Mouse (Mus musculus) megakaryocyte-erythroid progenitor cell, adult 5-6 weeks (primary cell): ENCODE data around the gene Zdhhc1. TPM values are rescaled to one million over a fixed set of nuclear protein-coding genes. Genes with fewer than 3 reads are reported as not detected.

Source experiments
- ATAC-seq: replicated peaks from 2 replicates; pipeline ENCODE4 v1.8.0; 2016; ENCODE audit warnings: mild to moderate bottlenecking, inconsistent platforms; ENCODE audit not compliant: severe bottlenecking, poor library complexity, low FRiP score, low TSS enrichment
- total RNA-seq, 2 experiments: library from RNA; stranded (forward) in 1 of 2; stranded (reverse) in 1 of 2; fragments of 200-1000, 215-1000 nt in 1 of 2; fragments of >200 nt in 1 of 2; fragmentation: Nextera tagmentation in 1 of 2; gene quantifications; 2 replicates each; pipeline ENCODE4 v1.2.3; 2014 to 2017

Zdhhc1 gene
- total RNA-seq, 2 experiments from 2014 or later, result 3.8 to 12.8 TPM

DNA sequence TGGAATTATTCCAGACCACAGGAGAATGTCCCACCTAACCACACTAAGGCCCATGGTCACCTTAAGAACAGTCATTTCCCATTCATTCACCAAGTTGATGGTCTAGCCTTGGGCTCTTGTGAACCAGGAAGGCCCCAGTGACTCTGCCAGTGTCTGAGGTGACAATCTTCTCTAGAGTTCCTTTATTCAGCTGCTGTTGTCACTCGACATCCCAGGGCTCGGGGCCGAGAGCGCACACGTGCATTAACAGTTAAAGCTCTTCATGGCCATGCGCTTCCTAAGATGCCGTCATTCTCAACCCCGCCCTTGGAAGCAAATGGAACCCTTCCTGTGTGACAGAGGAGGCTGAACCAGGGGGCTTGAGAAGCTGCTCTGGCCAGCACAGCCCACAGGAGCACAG, 14.6 kb downstream of the Zdhhc1 start:
- no peak for ATAC-seq

DNA sequence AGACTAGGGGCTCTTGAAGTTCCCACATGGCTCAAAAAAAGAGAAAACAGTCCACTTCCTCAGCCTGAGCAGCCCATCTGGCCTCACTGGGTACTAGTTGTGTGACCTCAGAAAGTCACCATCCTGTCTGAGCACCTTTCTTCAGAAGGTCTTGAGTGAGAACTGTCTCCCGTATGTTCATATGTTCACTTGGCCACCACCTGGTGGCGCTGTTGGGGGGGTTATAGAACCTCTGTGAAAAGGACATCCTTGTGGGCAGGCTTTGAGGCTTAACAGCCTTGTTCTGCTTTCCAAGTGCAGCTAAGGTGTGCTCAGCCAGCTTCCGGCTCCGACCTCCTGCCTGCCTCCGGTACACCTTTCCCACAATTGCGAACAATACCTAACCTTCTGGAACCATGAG, 15.2 kb downstream of the Zdhhc1 start:
- peak; percentile 64 for ATAC-seq

DNA sequence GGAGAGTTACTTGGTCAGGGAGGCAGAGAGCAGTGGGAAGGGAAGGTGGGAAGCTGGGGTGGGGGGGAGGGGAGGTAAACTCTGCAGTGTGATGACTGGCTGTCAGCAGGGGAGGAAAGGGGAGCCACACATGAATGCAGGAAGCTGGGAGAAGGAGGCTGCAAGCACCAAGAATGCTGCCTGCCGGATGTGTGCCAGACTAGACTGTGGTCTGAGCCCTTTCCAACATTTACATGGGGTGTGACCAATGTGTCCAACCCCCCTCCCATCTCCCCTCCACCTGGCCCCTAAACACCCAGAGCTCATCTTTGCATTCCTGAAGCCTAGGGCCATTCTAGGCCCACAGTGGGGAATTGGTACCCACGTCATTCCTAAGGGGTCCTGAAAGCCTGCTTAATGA, 15.7 kb downstream of the Zdhhc1 start:
- ATAC-seq, result no peak

DNA sequence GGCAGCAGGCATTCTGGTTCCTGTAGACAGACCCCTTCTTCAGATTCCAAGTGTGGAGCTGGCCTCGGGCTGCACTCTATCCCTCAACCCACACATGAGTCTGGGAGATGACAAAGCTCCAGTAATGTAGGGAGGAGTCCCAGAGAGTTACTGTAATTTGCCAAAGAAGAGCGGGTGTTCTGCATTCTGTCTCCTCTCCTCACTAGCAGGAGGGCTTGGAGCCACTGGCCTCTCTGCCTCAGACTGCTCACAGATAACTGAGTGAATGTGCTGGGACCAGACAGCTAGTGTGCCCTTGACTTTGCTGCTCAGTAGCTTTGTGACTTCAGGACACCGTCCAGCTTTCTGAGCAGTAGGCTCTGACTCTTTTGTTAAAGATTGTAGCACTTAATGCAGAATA, 18.9 kb downstream of the Zdhhc1 start:
- no peak for ATAC-seq

DNA sequence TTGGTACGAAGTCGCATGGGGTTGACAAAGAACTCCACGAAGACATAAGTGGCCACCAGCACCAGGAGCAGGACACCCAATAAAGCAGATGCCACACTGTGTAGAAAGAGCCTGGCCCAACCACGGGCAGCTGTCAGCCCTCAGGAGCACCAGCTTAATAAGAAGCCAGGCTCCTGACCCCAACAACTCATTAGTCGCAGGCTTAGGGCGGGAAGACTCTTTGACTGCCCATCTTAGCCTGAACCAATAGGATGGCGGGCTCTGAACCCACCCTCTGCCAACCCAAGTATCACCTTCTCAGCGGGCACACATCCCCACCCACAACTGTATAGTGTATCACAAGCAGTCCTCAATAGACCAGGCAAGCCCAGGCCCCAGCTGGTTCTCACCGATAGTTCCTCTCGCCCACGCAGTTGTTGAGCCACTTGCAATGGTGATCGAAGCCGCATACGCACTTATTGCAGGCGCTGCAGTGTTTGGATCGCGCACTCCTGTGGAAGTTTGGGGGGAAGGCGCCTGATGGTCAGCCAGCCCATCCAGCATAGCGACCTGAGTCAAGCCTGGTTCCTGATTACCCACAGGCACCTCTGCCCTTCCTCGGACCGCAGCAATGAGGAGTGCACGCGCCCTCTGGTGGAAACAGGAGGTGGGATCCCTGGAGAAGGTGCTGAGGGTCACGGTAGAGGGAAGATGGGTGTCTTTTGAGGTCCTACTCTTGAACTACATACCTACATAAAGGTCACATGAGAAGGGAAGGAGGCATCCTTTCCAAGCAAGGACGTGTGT, 19.9 kb downstream of the Zdhhc1 start:
- ATAC-seq, result 0 out of 2 replicates have a peak, but pooled peaks have one; percentile 45

DNA sequence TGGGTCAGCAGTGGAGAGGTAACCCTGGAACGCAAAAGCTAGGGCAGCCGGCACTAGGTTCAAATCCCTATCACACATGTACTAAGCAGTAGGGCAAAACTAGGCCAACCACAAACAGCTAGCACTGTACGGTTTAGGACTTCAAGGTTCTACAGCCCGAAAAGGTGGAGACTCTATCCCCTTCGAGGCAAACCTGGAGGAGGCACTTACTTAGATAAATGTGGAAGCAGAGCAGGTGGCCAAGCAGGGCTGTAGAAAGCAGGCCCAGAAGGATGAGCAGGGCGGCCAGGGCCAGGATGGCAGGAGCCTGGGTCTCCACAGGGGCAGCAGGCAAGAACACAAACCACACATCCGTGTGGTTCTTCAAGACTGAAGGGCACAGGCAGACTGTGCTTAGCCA, 20.5 kb downstream of the Zdhhc1 start:
- ATAC-seq, result no peak

DNA sequence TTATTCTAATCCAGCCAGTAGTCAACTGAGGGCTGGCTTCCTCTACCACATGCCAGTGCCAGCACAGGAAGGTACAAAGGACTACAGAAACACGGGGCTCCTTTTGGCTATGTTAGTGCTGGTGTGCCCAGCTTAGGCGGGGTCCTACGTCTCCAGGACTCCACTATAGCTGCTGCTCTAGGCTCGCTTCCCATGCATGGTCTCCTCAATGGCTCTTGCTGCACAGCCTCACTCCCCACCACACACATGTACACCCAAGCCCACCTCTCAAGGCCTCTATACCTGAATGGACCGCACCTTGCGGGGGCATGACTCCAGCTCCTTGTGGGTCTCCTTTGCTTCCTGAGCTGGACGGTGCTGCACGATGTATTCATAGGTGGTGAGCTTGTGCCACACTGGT, 21.0 kb downstream of the Zdhhc1 start:
- no peak for ATAC-seq

DNA sequence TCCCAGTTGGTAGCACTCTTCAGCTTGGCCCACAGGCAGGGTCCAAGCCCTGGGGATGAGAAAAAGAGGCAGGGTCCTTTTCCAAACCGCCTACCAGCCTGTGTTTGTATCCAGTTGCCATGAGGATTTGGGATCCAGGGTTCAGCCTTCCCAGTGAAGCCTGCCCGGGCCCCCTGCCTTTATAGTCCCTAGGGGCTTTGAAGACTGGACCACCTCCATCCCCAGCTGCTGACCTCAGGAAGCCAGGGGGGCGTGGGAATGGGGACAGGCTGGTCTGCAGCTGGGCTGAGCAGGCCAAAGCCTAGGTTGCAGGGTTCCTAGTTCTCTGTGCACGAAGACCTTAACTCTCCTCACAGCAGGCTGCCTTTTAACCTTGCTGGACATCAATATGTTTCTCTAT, 21.4 kb downstream of the Zdhhc1 start:
- no peak for ATAC-seq

DNA sequence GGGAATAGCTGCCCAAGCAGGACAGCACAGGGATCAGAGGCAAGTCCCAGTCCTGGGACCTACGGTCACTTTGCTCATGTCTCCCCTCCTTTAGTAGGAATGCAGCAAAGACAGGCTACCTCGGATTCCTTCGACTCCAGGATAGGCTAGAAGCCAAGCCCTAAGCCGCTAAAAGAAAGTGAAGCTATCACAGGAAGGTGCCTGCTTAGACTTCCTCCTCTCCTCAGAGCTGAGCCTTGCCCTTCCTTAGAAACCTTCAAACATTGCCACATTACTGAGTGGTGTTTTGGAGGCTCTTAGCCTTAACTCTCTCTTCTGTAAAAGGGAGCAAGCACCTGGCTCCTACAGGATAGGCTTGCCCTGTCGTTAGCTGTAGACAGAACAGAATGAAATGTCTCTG, 22.0 kb downstream of the Zdhhc1 start:
- ATAC-seq, result no peak

DNA sequence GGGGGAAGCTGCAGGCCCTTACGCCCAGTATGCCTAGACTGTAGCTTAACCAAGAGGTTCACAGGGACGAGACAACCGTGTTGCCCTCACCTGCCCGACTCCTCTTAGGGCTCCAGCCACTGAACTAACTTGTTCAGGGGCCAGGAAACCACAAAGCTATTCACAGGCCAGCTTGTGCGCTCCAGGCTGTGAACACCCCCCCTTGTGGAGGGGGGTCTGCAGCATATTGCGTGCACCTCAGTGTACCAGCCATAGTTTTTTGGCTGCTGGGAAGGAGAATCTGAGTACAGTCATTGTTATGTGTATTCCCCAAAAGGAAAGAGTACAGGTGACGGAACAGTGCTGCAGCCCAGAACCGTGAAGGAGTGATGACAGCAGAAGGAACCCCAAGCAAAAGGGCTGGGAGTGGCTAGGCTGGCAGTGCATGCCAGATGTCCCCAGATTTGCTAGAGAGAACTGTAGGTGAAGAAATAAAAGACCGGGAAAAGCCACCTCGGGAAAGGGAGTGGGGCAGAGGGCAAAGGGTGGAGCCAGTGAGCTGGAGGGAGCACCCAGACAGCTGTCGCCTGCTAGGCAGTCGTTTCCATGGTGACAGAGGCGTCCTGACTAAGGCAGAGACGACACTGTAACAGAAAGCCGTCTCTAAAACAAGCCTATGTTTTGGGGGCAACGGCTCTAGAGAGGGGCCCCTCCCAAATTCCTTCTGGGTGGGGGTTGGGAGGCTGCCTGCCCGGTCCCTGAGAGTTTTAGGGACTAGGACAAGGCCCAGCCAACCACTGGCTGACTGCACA, 22.7 kb downstream of the Zdhhc1 start:
- no peak for ATAC-seq

DNA sequence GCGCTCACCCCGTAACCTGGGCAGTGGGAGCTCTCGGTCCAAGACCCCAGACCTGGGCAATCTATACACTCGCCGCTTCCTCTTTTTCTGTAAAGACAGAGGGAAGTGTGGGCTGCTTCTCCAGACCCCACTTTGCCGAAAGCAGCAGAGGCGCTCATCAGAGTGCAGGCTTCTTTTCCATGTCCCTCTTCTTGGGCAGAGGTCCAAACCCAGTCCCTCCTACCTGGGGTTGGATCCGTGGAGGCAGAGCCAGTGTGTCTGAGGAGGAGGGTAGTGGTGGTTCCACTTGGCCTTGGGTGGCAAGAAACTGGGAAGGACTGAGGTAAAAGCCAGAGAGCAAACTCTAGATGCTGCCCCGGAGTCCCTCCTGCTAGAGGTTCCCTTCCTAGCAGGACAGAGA, 23.7 kb downstream of the Zdhhc1 start:
- ATAC-seq, result no peak

DNA sequence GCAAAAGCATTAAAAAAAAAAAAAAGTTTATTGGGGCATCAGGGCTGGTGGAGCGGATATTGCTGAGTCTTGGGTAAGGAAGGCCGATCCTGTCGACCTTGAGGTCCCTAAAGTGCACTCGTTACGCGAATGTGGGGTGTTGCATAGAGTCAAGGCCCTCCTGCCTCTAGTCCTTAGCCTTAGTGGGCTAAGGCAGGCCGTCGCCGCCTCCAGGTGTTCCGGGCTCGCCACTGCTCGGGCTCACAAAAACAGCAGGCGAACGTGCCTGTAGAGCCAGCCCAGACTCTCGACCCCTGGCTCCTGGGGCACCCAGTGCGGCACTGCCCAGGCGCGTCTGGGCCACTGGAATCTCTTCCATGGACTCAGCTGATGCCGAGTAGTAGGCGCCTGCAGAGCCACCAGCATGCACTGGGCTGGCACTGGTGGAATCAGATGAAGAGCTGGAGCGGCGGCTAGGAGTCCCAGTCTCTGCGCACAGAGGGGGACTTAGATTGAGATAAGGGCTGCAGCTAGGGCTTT, 24.2 kb downstream of the Zdhhc1 start:
- no peak for ATAC-seq

DNA sequence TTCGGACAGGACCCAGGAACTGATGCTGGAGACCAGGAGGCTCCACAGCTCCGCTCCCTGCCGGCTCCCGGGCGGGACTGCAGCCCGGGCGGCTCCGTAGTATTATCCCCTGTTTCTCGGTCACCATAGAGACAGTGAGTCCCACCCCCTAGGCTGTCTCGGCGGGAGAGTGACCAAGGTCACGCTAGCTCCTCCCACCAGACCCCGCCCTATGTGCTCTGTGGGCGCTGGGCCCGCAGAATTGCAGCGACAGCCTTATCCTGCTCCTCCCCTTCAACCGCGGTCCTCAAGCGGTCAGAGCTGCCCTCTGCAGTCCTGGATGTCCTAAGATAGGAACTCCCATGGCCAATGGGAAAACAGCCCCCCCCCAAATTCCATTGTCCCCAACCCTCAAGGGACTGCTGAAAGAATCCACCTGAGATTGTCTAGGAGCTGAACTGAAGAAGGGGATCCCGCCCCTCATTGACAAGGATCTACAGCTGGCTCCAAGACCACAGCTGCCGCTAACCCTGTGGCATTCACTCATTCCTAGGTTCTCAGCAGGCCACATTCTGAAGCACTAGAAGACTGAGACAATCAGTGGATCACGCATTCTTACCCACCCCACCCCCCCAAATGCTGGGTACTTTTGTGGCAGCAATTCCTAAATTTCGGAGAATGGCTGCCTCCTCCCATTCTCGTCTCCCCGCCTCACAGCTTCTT, 25.2 kb downstream of the Zdhhc1 start, which contains the start of gene Tppp3:
TSS of gene Tppp3 (minus strand) at position 213 of the 702 bp plus-strand sequence.
- peak; percentile 85 for ATAC-seq

DNA sequence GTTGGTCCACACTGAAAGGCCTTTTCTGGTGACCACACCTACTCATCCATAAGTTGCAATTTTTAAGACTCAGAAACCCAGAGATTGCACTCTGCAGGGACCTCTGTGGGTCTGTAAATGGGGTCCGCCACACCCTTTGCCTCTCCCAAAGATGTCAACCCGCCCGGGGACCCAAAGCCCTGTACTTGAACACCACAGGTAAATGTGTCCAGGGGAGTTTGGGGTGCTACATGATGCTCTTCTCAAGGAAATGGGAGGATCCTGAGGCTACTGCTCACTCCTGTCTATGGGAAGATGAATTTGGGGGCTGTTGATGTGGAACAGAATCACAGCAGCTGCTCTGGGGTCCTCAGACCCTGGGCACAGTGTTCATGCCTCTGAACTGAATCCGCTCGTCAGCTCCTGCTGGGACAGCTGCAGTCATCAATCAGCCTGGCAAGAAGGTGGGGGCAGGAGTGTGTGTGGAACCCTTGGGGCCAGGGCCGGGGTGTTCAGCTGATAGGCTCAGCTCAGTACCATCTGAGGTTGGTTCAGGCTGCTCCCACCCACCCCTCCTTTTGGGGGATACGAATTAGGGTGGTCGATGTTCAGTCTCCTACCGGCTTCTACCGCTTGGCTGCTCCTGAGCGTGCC, 25.9 kb downstream of the Zdhhc1 start:
- ATAC-seq, result peak; percentile 27

DNA sequence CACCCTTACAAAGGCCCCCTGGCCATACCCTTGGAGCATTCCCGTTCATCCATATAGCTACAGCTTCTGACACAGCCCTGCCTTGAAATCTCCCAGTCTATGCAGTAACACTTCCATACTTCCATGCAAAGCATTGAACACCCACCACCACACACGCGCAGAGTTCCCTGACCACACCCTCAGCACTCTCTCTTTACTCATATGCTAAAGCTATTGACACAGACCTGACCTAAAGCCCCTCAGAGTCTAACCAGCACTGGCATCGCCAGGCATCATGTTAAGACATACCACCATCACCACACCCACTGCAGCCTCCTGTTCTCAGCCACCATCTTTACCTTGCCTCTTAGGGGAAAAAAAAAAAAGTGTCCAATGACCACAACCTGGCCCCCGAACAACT, 26.4 kb downstream of the Zdhhc1 start:
- no peak for ATAC-seq

DNA sequence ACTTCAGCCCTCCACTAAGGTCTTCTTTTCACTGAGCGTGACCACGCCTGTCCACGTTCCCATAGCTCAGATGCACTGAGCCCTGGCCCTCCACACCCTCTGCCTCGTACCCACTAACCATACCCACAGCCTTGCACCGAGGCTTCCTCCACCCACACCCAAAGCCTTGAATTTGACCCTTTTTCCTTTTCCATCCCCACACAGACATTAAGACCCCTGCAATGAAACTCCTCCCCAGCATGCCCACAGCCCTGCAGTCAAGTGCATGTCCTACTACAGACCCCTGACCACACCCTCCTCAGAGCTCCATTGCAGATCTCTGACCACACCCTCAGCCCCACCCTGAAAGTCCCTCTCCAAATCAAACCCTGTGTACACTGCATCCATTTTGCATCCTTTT, 26.9 kb downstream of the Zdhhc1 start:
- ATAC-seq, result no peak

DNA sequence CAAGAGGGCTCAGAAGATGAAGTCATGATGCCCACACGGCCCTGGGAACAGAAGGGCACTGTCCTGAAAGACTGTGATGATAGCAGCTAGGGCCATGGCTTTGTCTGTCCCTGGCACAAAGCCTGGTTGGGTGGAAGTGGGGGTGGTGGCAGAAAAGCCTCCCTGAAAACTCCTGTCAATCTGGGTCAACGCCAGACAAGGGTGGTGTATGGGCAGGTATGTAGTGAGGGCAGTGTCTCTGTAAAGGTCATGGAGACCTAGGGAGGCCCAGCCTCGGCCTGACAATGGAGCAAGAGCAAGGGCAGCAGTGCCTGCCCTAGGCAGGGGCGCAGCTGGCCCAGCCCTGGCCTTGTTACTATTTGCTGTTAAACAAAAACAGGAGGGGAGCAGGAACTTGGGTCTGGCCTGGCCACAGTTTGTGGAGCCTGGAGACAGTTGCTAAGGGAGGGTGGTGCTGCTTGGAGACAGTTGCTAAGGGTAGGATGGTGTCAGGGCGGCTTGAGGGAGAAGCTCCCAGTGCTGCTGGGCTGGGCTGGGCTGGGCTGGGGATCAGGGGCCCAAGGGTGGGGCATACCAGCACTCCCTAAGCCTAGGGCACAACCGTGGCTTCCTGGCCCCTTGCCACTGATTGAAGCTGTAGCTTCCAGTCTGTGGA, 27.5 kb downstream of the Zdhhc1 start:
- peak; percentile 32 for ATAC-seq

DNA sequence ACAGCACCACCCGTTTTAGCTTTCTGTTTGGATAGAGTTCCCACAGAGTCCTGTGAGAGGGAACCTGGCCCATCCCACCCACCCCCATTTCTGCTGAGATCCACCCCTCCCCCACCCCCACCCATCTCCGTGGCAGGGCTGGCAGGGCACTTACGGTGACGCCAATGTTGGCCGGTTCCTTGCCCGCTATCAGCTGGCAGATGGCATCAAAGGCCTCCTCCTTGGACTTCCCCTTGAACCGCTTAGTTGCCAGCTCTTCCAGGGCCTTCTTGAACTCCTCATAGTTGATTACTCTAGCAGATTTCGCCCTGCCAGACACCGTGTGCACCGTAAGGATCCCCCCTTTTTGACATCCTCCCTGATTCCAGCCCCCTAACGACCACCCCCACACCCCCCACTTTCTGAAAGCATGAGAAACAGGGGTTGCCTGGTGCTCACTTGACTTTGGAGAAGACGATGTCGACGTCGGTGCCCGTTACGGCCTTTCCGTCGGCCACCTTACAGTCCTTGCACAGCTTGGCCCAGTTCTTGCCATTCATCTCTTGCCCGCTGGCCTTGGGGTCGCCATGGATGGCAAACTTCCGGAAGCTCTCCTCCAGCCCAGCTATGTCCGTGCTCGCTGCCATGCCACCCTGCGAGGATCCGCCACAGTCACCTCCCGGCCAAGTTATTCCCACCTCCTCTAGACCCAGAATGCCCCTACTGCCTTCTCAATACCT, 28.5 kb downstream of the Zdhhc1 start:
- ATAC-seq, result no peak
